Comparison of ENCODE assay signal across 8 mouse cellular contexts in the genomic region with DNA sequence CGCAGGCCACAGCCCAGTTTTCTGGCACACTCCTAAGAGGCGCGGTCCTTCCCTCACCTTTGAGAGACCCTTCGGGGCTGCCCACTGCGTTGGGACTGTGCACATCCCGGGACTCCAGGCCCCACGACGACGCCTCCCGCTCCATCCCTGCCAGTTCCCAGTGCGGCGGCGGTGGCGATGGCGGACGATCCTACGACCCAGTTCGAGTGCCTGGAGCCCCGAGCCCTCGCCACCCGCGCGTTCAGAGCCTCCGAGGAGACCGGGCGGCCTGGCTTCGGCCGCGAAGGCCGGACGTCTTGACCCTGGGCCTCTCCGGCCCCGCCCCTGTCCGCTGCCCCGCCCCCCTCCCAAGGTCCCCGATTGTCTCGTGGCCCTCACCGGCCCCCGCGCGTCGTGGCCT. TPM values are rescaled to one million over a fixed set of nuclear protein-coding genes. Genes with fewer than 3 reads are reported as not detected.
DNase-seq lines count a peak whose midpoint lies in the region; ATAC-seq and TF ChIP-seq lines count a peak whose summit lies in the region.

No protein-coding gene starts in this region.

- POLR2A ChIA-PET in Patski (lab: Charles Lee) = interaction anchor here (0.7 to 1.1 kb wide), 2 partner anchors 133 to 166 kb away, joined by 3 read pairs; partner anchors contain the start of gene Srcap

- H3K4me3 ChIP-seq in embryonic facial prominence, embryonic 15.5 days (replicated peaks) = peak overlapping the region; percentile 88
- H3K4me3 ChIP-seq in kidney, adult 2 months (ENCODE audit: insufficient read depth, low read depth, low read length) = peak overlapping the region; percentile 91

- peak overlapping the region; percentile 75 for H3K4me2 ChIP-seq in embryonic facial prominence, embryonic 15.5 days (replicated peaks)

- H3K27ac ChIP-seq in embryonic facial prominence, embryonic 15.5 days (replicated peaks) = peak overlapping the region; percentile 95
- peak overlapping the region; percentile 95 for H3K27ac ChIP-seq in kidney, adult 2 months (ENCODE audit: insufficient read depth, low read depth, low read length)

- ATAC-seq in Patski = peak; percentile 49
- ATAC-seq in embryonic facial prominence, embryonic 15.5 days (ENCODE audit: insufficient number of reproducible peaks, low FRiP score, low TSS enrichment, low read depth) = peak; percentile 58; the same call in 1 of the 2 replicates

- TF ChIP-seq POLR2A in kidney, adult 2 months (IDR thresholded peaks at IDR 0.05; ENCODE audit: low read depth, low read length) = peak; percentile 26

- peak; percentile 32 to 56 for DNase-seq in layer of hippocampus, postnatal 36 days
- DNase-seq in layer of hippocampus, adult 9-10 months (ENCODE audit: low spot score) = no peak
- no peak for DNase-seq in Patski (ENCODE audit: low read depth, low spot score)
- DNase-seq in kidney, adult 2 months = no peak
- peak; percentile 16 for DNase-seq in lung, postnatal 25 days (ENCODE audit: low spot score)
- DNase-seq in right cerebral cortex, postnatal 4 days = peak; percentile 55
- no peak for DNase-seq in retina, embryonic 14.5 days (ENCODE audit: low spot score)

- in situ Hi-C loops in Patski (cut with MboI; ENCODE audit: low pct_unique_long_range_greater_than_20kb) = no loop called here

- CTCF ChIA-PET in Patski (lab: Charles Lee) = no interaction called here

- peaks cover 23% of the 10 kb centered on the region for H3K4me1 ChIP-seq in embryonic facial prominence, embryonic 15.5 days
- H3K4me1 ChIP-seq in kidney, adult 2 months (ENCODE audit: control insufficient read depth, insufficient read depth, low read length) = peaks cover 34% of the 10 kb centered on the region

- no peaks in the 10 kb centered on the region for H3K27me3 ChIP-seq in Patski
- no peaks in the 10 kb centered on the region for H3K27me3 ChIP-seq in embryonic facial prominence, embryonic 15.5 days
- H3K27me3 ChIP-seq in kidney, adult 2 months (replicated peaks; ENCODE audit: control insufficient read depth, insufficient read depth, low read length) = no peaks in the 10 kb centered on the region

- H3K9me3 ChIP-seq in embryonic facial prominence, embryonic 15.5 days (replicated peaks) = no peaks in the 10 kb centered on the region

- peak overlapping the region; percentile 87 for H3K9ac ChIP-seq in embryonic facial prominence, embryonic 15.5 days

- peaks cover 18% of the 10 kb centered on the region for H3K36me3 ChIP-seq in embryonic facial prominence, embryonic 15.5 days
- H3K36me3 ChIP-seq in kidney, adult 2 months (ENCODE audit: control insufficient read depth, insufficient read depth, low read length) = no peaks in the 10 kb centered on the region

- WGBS in embryonic facial prominence, embryonic 15.5 days = under 1% methylated on average over 41 of the region's 42 CpGs
- WGBS in kidney, adult 2 months = under 1% methylated on average over 41 of the region's 42 CpGs

- no peak for TF ChIP-seq CTCF in Patski (IDR thresholded peaks at IDR 0.05)
- no peak for TF ChIP-seq CTCF in kidney, adult 2 months (conservative IDR thresholded peaks at IDR 0.05; ENCODE audit: insufficient read depth, insufficient read length, low read depth, low read length)

RNA-seq across cellular contexts. Expression of gene Zfp768, which starts 0.3 kb away (rescaled TPM):
- total RNA-seq in layer of hippocampus, postnatal 36 days (2021) = 10 to 100 TPM; 10.2 to 11.4 TPM
- 30.3 TPM for polyA plus RNA-seq in Patski (2021)
- polyA plus RNA-seq in embryonic facial prominence, embryonic 15.5 days (2015; fragmentation: Nextera tagmentation; extraction: Ambion mirVana) = 16.7 and 17.7 TPM in 2 replicates
- polyA plus RNA-seq in kidney, adult 2 months (2012; rRNA removed) = 36.7 and 52.0 TPM in 2 replicates

RNA-seq across cellular contexts. Expression of gene Zfp747, which starts 30.8 kb away (rescaled TPM):
- 1 to 10 TPM; 6.4 to 7.4 TPM for total RNA-seq in layer of hippocampus, postnatal 36 days (2021)
- polyA plus RNA-seq in Patski (2021) = 4.9 TPM
- polyA plus RNA-seq in embryonic facial prominence, embryonic 15.5 days (2015; fragmentation: Nextera tagmentation; extraction: Ambion mirVana) = 10.6 and 12.3 TPM in 2 replicates
- 6.5 and 7.2 TPM in 2 replicates for polyA plus RNA-seq in kidney, adult 2 months (2012; rRNA removed)

RNA-seq across cellular contexts. Expression of gene 9130019O22Rik, which starts 41.9 kb away (rescaled TPM):
- total RNA-seq in layer of hippocampus, postnatal 36 days (2021) = 1 to 10 TPM; 2.7 to 3.2 TPM
- 4.9 TPM for polyA plus RNA-seq in Patski (2021)
- polyA plus RNA-seq in embryonic facial prominence, embryonic 15.5 days (2015; fragmentation: Nextera tagmentation; extraction: Ambion mirVana) = 5.3 and 6.2 TPM in 2 replicates
- 3.3 and 3.4 TPM in 2 replicates for polyA plus RNA-seq in kidney, adult 2 months (2012; rRNA removed)

RNA-seq across cellular contexts. Expression of gene E430018J23Rik, which starts 48.3 kb away (rescaled TPM):
- total RNA-seq in layer of hippocampus, postnatal 36 days (2021) = 1 to 10 TPM; 6.8 to 7.0 TPM
- polyA plus RNA-seq in Patski (2021) = 10.0 TPM
- polyA plus RNA-seq in embryonic facial prominence, embryonic 15.5 days (2015; fragmentation: Nextera tagmentation; extraction: Ambion mirVana) = 8.4 and 9.2 TPM in 2 replicates
- 5.5 and 7.4 TPM in 2 replicates for polyA plus RNA-seq in kidney, adult 2 months (2012; rRNA removed)

RNA-seq across cellular contexts. Expression of gene Itgal, which starts 49.0 kb away (rescaled TPM):
- under 1 TPM; 0.10 to 0.35 TPM for total RNA-seq in layer of hippocampus, postnatal 36 days (2021)
- polyA plus RNA-seq in Patski (2021) = 0.30 TPM
- 1.5 and 1.9 TPM in 2 replicates for polyA plus RNA-seq in embryonic facial prominence, embryonic 15.5 days (2015; fragmentation: Nextera tagmentation; extraction: Ambion mirVana)
- 2.9 and 7.2 TPM in 2 replicates for polyA plus RNA-seq in kidney, adult 2 months (2012; rRNA removed)

Comparison
In these comparisons a context has a peak if more than half of its experiments do, and no peak if none do; other contexts are left out.
1. DNase-seq: peak in layer of hippocampus, postnatal 36 days (2 of 2), lung, postnatal 25 days (single experiment) and right cerebral cortex, postnatal 4 days (single experiment); none in layer of hippocampus, adult 9-10 months (single experiment), Patski (single experiment), kidney, adult 2 months (single experiment) and retina, embryonic 14.5 days (single experiment).